Mouse (Mus musculus): ENCODE data around the gene Wdr26. TPM values are rescaled to one million over a fixed set of nuclear protein-coding genes. Genes with fewer than 3 reads are reported as not detected.

The Wdr26 gene
- polyA plus RNA-seq, 1 experiment = 167 TPM

DNA sequence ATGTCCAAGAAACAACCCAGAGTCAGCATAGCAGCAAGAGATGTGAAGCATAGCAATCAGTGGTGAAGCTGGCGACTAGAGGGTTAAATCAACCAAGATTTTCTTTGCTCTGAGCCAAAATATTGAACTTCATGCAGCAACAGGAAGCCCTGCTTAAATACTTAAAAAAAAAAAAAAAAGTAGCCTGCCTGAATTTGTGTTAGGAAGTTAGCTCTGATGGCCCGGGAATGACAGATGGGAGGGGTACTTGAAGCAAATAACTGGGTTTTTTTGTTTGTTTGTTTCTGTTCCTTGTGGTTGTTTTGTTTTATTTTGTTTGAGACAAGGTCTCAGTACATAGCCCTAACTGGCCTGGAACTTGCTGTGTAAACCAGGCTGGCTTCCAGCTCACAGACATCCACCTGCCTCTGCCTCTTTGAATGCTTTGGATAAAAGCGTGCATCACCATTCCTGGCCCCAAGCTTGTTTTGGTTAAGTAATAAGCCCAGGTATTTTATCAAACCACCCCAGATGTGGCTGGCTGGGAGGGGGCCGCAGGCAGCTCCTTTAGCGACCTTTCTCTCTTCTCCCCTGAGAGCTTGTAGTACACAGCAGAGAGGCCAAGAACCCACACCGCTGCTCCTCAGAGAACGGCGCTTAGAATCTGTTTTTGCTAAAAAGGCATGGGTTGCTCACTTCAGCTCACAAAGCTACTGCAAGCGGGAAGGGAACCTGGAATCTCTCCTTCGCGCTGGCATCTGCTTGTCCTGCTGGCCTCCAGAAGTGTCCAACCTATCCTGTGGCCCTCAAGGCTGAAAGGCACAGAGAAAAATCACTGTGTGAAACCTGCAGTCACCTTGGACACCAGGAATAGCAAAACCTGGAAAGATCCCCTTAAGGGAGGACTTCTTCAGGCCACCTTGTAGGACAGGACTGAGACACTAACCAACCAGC, 34.0 kb upstream of the Wdr26 start:
- TF ChIP-seq CTCF (IDR thresholded peaks at IDR 0.05; ENCODE audit: low read depth, low read length) (no peak), EP300 (IDR thresholded peaks at IDR 0.05; ENCODE audit: insufficient read depth, low read depth, low read length) (no peak), POLR2A (IDR thresholded peaks at IDR 0.05; ENCODE audit: insufficient read depth, low read length) (no peak)
- no peak overlapping the region for H3K4me3 ChIP-seq (ENCODE audit: low read depth, low read length)
- no peaks in the 10 kb centered on the region for H3K36me3 ChIP-seq (ENCODE audit: control insufficient read depth, insufficient read depth, low read length, poor library complexity, severe bottlenecking)
- no peaks in the 10 kb centered on the region for H3K4me1 ChIP-seq (ENCODE audit: control insufficient read depth, insufficient read depth, low read length)
- no peaks in the 10 kb centered on the region for H3K9me3 ChIP-seq (replicated peaks; ENCODE audit: control insufficient read depth, insufficient read depth, low read length, poor library complexity, severe bottlenecking)
- H3K27me3 ChIP-seq (ENCODE audit: control insufficient read depth, insufficient read depth, low read length, poor library complexity, severe bottlenecking) = no peaks in the 10 kb centered on the region
- no peak overlapping the region for H3K27ac ChIP-seq (ENCODE audit: insufficient read depth, low read length)
- no peak overlapping the region for H3K9ac ChIP-seq (ENCODE audit: low read depth, poor library complexity, severe bottlenecking)

DNA sequence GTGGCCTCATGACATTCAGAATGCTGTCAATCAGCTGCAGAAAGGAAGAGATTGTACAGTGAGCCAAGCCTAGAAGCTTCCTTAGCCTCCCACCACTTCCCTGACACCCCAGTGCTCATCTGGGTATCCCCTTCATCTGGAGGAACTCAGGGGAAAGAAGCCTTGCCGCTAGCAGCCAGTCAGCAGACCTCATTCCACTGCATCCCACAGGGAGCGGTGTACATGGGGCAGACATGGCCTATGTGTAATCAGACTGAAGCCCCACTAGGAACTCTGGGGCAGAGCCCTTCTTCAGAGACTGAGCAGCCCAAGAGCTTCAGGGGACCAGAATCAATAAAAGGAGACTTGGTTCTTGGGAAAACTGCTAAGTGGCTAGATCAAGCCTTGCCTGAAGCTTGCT, 33.3 kb upstream of the Wdr26 start:
- no peaks in the 10 kb centered on the region for H3K9me3 ChIP-seq (replicated peaks; ENCODE audit: control insufficient read depth, insufficient read depth, low read length, poor library complexity, severe bottlenecking)
- TF ChIP-seq EP300 (IDR thresholded peaks at IDR 0.05; ENCODE audit: insufficient read depth, low read depth, low read length) = no peak
- TF ChIP-seq POLR2A (IDR thresholded peaks at IDR 0.05; ENCODE audit: insufficient read depth, low read length) = no peak
- TF ChIP-seq CTCF (IDR thresholded peaks at IDR 0.05; ENCODE audit: low read depth, low read length) = no peak
- no peaks in the 10 kb centered on the region for H3K4me1 ChIP-seq (ENCODE audit: control insufficient read depth, insufficient read depth, low read length)
- no peak overlapping the region for H3K4me3 ChIP-seq (ENCODE audit: low read depth, low read length)
- no peak overlapping the region for H3K27ac ChIP-seq (ENCODE audit: insufficient read depth, low read length)
- no peaks in the 10 kb centered on the region for H3K36me3 ChIP-seq (ENCODE audit: control insufficient read depth, insufficient read depth, low read length, poor library complexity, severe bottlenecking)
- H3K27me3 ChIP-seq (ENCODE audit: control insufficient read depth, insufficient read depth, low read length, poor library complexity, severe bottlenecking) = no peaks in the 10 kb centered on the region
- no peak overlapping the region for H3K9ac ChIP-seq (ENCODE audit: low read depth, poor library complexity, severe bottlenecking)

DNA sequence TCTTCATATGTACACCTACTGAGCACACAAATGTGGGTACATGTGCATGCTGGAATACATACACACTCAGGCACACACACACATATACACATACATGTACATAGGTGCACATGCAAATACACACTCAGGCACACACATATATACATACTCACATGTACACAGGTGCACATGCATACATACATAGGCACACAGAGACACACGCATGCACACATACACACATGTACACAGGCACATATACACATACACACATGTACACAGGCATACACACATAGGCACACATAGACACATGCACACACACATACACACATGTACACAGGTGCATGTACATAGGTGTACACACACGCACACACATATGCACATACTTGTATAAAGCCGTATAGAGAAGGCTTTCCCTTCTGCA, 29.4 kb upstream of the Wdr26 start:
- no peaks in the 10 kb centered on the region for H3K36me3 ChIP-seq (ENCODE audit: control insufficient read depth, insufficient read depth, low read length, poor library complexity, severe bottlenecking)
- H3K4me1 ChIP-seq (ENCODE audit: control insufficient read depth, insufficient read depth, low read length) = no peaks in the 10 kb centered on the region
- TF ChIP-seq POLR2A (IDR thresholded peaks at IDR 0.05; ENCODE audit: insufficient read depth, low read length) = no peak
- no peak for TF ChIP-seq CTCF (IDR thresholded peaks at IDR 0.05; ENCODE audit: low read depth, low read length)
- no peak for TF ChIP-seq EP300 (IDR thresholded peaks at IDR 0.05; ENCODE audit: insufficient read depth, low read depth, low read length)
- H3K4me3 ChIP-seq (ENCODE audit: low read depth, low read length) = no peak overlapping the region
- no peaks in the 10 kb centered on the region for H3K27me3 ChIP-seq (ENCODE audit: control insufficient read depth, insufficient read depth, low read length, poor library complexity, severe bottlenecking)
- peaks cover 5% of the 10 kb centered on the region; the same call in 1 of the 2 replicates for H3K9me3 ChIP-seq (replicated peaks; ENCODE audit: control insufficient read depth, insufficient read depth, low read length, poor library complexity, severe bottlenecking)
- no peak overlapping the region for H3K9ac ChIP-seq (ENCODE audit: low read depth, poor library complexity, severe bottlenecking)
- H3K27ac ChIP-seq (ENCODE audit: insufficient read depth, low read length) = no peak overlapping the region

DNA sequence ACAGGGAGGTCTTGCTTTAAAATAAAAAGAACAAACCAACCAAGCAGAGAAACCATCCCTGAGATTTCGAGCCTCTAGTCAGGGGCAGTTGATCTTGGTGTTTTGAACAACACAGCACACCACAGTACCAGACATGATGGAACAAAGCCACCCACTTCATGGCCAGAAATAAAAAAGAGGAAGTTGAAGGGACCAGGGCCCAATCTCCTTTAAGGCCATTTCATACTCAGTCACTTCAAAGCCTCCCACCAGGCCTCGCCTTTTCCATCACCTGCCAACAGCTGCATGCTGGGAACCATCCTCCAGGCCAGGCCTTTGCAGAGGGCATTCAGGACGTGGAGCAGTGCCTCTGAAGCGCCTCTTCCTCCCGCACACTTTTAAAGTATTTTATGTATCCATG, 25.5 kb upstream of the Wdr26 start:
- TF ChIP-seq CTCF (IDR thresholded peaks at IDR 0.05; ENCODE audit: low read depth, low read length) (no peak), EP300 (IDR thresholded peaks at IDR 0.05; ENCODE audit: insufficient read depth, low read depth, low read length) (no peak), POLR2A (IDR thresholded peaks at IDR 0.05; ENCODE audit: insufficient read depth, low read length) (no peak)
- no peaks in the 10 kb centered on the region for H3K27me3 ChIP-seq (ENCODE audit: control insufficient read depth, insufficient read depth, low read length, poor library complexity, severe bottlenecking)
- H3K4me3 ChIP-seq (ENCODE audit: low read depth, low read length) = no peak overlapping the region
- H3K4me1 ChIP-seq (ENCODE audit: control insufficient read depth, insufficient read depth, low read length) = no peaks in the 10 kb centered on the region
- H3K9me3 ChIP-seq (replicated peaks; ENCODE audit: control insufficient read depth, insufficient read depth, low read length, poor library complexity, severe bottlenecking) = peaks cover 5% of the 10 kb centered on the region; the same call in 1 of the 2 replicates
- H3K9ac ChIP-seq (ENCODE audit: low read depth, poor library complexity, severe bottlenecking) = no peak overlapping the region
- H3K27ac ChIP-seq (ENCODE audit: insufficient read depth, low read length) = no peak overlapping the region
- no peaks in the 10 kb centered on the region for H3K36me3 ChIP-seq (ENCODE audit: control insufficient read depth, insufficient read depth, low read length, poor library complexity, severe bottlenecking)

DNA sequence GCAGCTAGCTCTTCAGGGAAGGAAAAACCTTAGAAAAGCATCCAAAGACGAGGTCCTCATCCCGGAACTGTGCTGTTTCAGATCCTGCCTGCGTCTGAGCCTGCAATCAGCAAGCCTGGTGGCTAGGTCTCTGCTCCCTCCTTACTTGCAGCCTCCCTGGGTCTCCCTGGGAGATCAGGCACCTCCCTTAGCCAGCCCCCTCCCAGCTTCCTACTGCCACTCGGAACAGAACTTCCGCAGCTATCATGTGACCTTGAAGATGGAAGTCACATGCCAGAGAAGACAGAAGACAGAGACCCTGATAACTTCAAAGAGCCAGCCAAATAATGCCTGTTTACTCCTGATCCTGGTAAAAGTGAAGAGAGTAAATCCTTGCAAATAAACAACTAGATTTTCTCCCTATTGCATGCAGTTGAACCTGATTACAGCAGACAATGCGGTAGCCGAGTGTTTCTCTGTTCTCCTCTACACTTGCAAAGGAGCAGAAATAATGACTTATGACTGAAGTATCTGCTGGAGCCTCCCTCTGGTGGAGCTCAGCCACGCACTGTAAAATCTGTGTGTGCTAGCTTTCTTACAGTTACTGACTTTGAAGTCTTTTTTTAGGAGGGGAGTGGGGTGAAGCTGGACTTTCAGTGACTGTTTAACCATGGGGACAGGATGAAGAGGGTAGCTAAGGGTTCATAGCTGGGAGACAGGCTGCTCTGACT, 22.7 kb upstream of the Wdr26 start:
- Histone ChIP-seq H3K27me3 (ENCODE audit: control insufficient read depth, insufficient read depth, low read length, poor library complexity, severe bottlenecking) (no peaks in the 10 kb centered on the region), H3K9me3 (replicated peaks; ENCODE audit: control insufficient read depth, insufficient read depth, low read length, poor library complexity, severe bottlenecking) (peaks cover 4% of the 10 kb centered on the region; the same call in 1 of the 2 replicates), H3K9ac (ENCODE audit: low read depth, poor library complexity, severe bottlenecking) (no peak overlapping the region), H3K36me3 (ENCODE audit: control insufficient read depth, insufficient read depth, low read length, poor library complexity, severe bottlenecking) (no peaks in the 10 kb centered on the region), H3K4me1 (ENCODE audit: control insufficient read depth, insufficient read depth, low read length) (peaks cover 4% of the 10 kb centered on the region), H3K27ac (ENCODE audit: insufficient read depth, low read length) (no peak overlapping the region), H3K4me3 (ENCODE audit: low read depth, low read length) (peak overlapping the region; percentile 7)
- TF ChIP-seq POLR2A (IDR thresholded peaks at IDR 0.05; ENCODE audit: insufficient read depth, low read length) (no peak), CTCF (IDR thresholded peaks at IDR 0.05; ENCODE audit: low read depth, low read length) (no peak), EP300 (IDR thresholded peaks at IDR 0.05; ENCODE audit: insufficient read depth, low read depth, low read length) (0 out of 2 replicates have a peak, but pooled peaks have one; percentile 32)
